Mouse (Mus musculus): ENCODE measurements at regions not wholly inside any gene's neighbourhood (a gene's known extent, or its start where the extent isn't known, plus 50 kb on each side); places are given as distances from the start of the nearest gene placed in this dataset.
A peak's percentile ranks its signal among the peaks of the same experiment; 100 is the strongest.

GRCm38 (mm10) chr4:56193365-56193764 is 546.5 kb upstream of the Gm26657 start:
- no peak for DNase-seq (ENCODE audit: extremely low read depth, insufficient read length, low spot score)

- no peak for DNase-seq (ENCODE audit: extremely low read depth, insufficient read length, low spot score)
Measured at GRCm38 (mm10) chr4:56192516-56192915, 547.4 kb upstream of the Gm26657 start.

DNA sequence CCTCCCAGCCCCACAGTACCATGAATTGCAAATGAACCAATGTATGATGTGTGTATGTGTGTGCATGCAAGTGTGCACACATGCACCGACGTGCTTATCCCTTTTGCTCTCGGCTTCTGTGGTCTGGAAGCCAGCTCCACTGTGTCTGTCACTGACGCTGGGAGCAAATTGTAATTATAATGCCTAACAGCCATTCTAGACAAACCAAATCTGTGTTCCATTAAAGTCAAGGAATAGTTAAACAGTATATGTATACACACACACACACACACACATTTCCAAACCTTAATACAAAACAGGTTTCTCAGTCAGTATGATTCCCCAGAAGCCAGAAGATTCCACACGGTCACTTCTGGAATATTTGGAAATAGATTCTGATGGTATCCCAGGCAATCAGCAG is 560.3 kb upstream of the Gm26657 start:
- DNase-seq (ENCODE audit: extremely low read depth, insufficient read length, low spot score), result no peak

GRCm38 (mm10) chr4:56178844-56179481 is 560.9 kb upstream of the Gm26657 start:
- DNase-seq (ENCODE audit: extremely low read depth, insufficient read length, low spot score), result no peak

DNA sequence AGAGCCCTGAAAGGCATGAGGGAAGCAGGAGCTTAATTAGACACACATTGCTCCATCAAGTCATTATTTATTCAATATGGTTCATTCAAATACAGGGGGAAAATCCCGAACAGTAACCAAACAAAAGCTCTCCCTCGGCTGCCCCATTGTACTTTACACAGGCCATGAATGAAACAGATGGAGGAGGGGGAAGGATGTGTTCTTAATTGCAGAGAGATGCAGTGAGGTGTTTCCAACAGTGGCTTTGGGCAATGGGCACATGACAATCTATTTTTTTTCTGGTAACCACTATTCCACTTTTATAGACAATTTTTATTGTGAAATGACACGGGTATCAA is 578.6 kb upstream of the Gm26657 start:
- no peak for DNase-seq (ENCODE audit: extremely low read depth, insufficient read length, low spot score)

GRCm38 (mm10) chr4:56160551-56161256 is 579.2 kb upstream of the Gm26657 start:
- DNase-seq (ENCODE audit: extremely low read depth, insufficient read length, low spot score), result no peak

DNA sequence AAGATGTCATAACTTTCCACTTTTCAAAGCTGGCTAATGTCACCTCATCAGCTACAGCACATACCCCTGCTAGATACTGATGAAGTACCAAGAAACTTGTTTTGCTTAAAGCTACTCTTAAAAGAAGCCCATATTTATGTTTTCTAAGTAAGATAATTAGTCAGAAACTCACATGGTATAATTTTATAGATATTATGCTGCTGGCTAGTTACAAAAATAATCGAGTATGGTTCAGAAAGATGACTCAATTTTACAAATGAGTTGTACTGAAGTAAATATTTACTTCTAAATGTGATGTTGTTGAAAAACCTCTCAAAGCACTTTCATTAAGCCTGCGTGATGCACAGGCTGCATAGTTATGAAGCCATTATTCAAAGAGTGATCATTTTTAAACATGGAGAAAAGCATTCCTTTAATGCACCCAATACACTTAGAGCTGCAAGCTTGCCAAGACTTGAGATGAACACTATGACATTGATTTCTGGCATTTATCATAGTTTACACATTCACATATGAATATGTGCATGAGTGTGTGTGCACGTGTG is 582.3 kb upstream of the Gm26657 start:
- no peak for DNase-seq (ENCODE audit: extremely low read depth, insufficient read length, low spot score)

GRCm38 (mm10) chr4:56150716-56151115 is 589.2 kb upstream of the Gm26657 start:
- no peak for DNase-seq (ENCODE audit: extremely low read depth, insufficient read length, low spot score)

DNA sequence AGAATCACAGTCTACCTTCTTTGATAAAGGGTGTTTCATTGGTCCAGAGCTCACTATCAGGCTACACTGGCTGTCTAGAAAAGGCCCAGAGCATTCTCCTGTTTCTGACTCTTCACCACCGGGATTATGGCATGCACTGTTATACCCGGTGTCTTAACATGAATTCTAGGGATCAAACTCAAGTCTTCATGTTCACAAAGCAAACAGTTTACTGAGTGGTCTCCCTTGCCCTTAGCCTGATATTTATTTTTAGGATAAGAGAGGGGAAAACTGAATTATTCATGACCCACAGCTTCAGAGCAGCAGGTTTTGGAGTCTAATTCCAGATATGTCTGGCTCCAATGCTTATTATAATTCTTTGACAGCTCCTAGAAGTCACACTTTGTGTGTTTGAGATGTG is 596.0 kb upstream of the Gm26657 start:
- no peak for DNase-seq (ENCODE audit: extremely low read depth, insufficient read length, low spot score)

GRCm38 (mm10) chr4:56136837-56137236 is 603.0 kb upstream of the Gm26657 start:
- peak; percentile 10 for DNase-seq (ENCODE audit: extremely low read depth, insufficient read length, low spot score)

- no peak for DNase-seq (ENCODE audit: extremely low read depth, insufficient read length, low spot score)
Measured at GRCm38 (mm10) chr4:56134350-56134749, 602.1 kb upstream of the Klf4 start.

GRCm38 (mm10) chr4:56127730-56128482 is 595.6 kb upstream of the Klf4 start:
- DNase-seq (ENCODE audit: extremely low read depth, insufficient read length, low spot score), result no peak

- no peak for DNase-seq (ENCODE audit: extremely low read depth, insufficient read length, low spot score)
Measured at GRCm38 (mm10) chr4:56124515-56124914, 592.2 kb upstream of the Klf4 start.

- DNase-seq (ENCODE audit: extremely low read depth, insufficient read length, low spot score), result no peak
Measured at GRCm38 (mm10) chr4:56122198-56122597, 589.9 kb upstream of the Klf4 start.

DNA sequence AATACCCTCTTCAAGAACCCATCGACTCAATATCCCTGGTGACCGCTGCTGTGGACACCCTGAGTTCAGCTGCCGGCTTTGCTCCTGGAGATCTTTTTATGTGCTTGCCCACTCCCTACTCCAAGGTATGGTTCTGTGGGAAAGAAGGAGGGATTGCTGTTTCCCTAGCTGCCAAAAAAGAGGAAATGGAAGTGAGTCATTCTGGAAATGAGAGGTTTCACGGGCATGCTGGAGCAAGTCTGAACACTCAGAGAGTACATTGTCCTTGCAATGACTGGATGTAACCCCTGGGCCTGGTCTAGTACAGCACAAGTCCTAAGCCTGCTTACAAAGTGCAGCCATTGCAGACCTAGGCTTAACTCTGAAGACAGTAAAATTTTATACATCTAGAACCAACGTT is 589.4 kb upstream of the Klf4 start:
- DNase-seq (ENCODE audit: extremely low read depth, insufficient read length, low spot score), result no peak

DNA sequence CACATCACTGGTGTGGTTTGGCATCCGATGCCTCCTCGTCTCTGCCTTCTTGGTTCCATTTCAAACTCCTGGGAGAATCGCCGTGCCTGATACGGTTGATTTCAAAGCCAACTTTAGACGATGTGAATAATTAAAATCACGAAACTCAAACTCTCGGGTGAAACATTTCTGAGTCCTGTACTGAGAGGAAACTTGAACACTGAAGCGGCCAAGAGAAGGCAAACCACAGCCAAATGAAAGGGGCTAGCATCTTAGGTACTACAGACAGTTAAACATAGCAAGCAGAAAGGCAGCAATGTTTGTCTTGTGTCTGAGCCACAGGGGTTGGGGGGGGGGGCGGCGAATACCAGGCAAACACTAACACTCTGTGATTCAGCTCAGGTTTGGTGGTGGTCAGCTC is 588.1 kb upstream of the Klf4 start:
- no peak for DNase-seq (ENCODE audit: extremely low read depth, insufficient read length, low spot score)

DNA sequence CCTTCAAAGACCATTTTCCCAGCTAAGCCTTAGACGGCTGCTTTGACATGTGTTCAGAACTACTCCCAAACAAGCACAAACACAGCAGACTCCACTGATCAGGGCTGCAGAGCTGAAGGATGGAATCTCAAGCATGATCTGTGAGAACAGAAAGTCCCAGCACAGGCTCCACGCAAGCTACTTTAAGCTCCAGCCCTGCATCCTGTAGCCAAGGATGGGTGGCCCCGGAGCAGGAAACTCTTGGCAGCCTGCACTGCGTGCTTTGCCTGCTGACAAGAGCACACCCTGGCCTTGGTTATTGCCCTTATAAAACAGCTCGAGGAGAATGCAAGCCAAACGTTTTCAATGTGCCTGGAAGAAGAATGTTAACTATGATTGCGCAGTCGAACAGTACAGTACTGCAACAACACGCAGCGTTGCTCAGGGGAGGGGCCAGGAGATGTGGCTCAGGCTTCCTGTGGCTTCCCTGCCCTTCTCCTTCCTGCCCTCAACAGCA is 581.5 kb upstream of the Klf4 start:
- DNase-seq (ENCODE audit: extremely low read depth, insufficient read length, low spot score), result peak; percentile 18

DNA sequence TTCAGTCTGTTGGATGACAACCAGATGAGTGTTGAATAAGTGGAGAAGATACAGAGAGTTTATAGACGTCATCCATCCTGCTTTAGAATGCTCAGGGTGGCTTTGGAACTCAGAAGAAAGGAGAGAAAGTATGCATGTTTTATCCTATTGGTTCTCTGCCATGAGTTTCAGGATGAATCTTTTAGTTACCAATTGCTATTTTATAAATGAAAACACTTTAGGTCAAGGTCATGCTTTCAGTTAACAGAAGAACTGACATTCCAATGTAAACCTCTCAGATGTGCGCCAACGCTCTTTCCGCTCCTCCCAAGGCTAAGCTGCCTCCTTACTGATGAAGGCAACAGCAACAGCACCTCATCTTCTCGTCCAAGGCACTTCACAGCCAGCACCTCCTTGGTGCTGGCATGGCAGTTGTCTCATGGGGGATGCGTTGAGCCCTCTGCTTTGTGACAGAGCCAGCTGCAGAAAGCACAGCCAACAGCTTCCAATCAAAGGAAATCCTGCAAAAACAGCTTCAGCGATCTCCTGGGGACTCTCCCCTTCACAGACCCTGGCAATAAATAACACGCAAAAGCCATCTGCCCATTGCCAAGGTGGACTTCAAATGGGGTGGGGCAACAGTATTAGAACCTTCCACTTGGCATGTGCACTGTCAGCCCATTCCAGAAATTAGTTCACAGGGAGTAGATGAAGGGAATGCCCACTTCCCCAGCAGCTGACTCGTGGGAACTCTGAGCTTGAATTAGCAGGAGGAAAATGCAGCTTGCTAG is 580.9 kb upstream of the Klf4 start:
- no peak for DNase-seq (ENCODE audit: extremely low read depth, insufficient read length, low spot score)

DNA sequence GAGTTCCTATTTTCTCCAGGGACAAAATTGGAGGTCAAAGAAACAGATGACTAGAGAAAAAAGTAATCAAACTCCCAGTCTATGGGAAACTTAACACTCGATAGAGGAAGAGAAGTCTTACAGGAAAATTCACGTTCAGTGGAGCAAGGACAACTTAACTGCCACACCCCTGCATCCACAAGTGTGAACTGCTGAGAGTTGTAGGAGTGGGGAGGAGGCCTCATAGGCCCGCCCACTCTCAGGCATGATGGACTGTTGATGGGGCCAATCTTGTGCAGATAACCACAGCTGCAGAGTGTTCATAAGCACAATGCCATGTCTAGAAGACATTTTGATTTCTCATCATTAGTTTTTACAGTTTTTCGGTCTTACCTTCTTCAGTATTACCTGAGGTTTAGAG is 574.7 kb upstream of the Klf4 start:
- DNase-seq (ENCODE audit: extremely low read depth, insufficient read length, low spot score), result no peak

- no peak for DNase-seq (ENCODE audit: extremely low read depth, insufficient read length, low spot score)
Measured at GRCm38 (mm10) chr4:56102314-56102713, 570.0 kb upstream of the Klf4 start.

DNA sequence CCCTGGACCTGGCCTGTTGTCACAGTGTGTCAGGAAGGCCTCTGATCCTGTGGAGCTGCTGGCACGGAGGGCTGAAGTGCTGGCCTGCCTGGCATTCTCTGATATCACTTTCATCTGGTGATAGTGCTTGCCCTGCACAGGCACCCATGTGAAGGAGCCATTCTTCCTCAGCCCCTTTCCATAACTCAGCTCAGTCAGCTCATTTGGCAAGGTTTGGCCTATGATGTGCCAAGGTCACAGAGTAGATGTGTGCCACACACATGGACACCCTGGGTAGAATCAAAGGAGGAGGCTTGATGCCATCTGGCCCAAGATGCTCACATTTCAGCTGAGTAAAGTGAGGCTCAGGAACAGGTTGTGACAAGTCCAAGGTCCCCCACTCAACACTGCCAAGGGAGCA is 558.5 kb upstream of the Klf4 start:
- no peak for DNase-seq (ENCODE audit: extremely low read depth, insufficient read length, low spot score)
